Mouse (Mus musculus): ENCODE data around the gene Cd72. TPM values are rescaled to one million over a fixed set of nuclear protein-coding genes. Genes with fewer than 3 reads are reported as not detected.
"Not testable (repeated sequence)": the region's sequence is repeated elsewhere in the genome, so short reads cannot be mapped to it uniquely, and the experiment has no call there.

The Cd72 gene
- polyA plus RNA-seq, 1 experiment from 2014 or later: 0.94 TPM

GRCm38 (mm10) chr4:43492821-43493185 is 38.4 kb upstream of the Cd72 start, which contains the start of gene Ccdc107:
Gene Ccdc107, plus strand, starts transcription at chr4:43492900.
- Histone ChIP-seq H3K36me3 (replicated peaks) (peaks cover 27% of the 10 kb centered on the region), H3K4me1 (replicated peaks) (peaks cover 64% of the 10 kb centered on the region), H3K4me3 (replicated peaks) (peak within 1 kb of the TSS; percentile 82), H3K27me3 (no peaks in the 10 kb centered on the region), H3K9ac (peak within 1 kb of the TSS; percentile 85), H3K27ac (replicated peaks) (peak within 1 kb of the TSS; percentile 87), H3K4me2 (peak within 1 kb of the TSS; percentile 89), H3K9me3 (replicated peaks) (no peaks in the 10 kb centered on the region)
- WGBS (ENCODE audit: insufficient replicate concordance): under 1% methylated on average over 25 of the region's 25 CpGs
- ATAC-seq (ENCODE audit: insufficient read depth): peak; percentile 98

- Histone ChIP-seq H3K9ac (no peak overlapping the region), H3K4me1 (replicated peaks) (peaks cover 59% of the 10 kb centered on the region), H3K4me2 (peak overlapping the region; percentile 89), H3K9me3 (replicated peaks) (no peaks in the 10 kb centered on the region), H3K4me3 (replicated peaks) (peak overlapping the region; percentile 82), H3K27ac (replicated peaks) (peak overlapping the region; percentile 87), H3K27me3 (no peaks in the 10 kb centered on the region), H3K36me3 (replicated peaks) (peaks cover 21% of the 10 kb centered on the region)
- no peak; the same call in 1 of the 2 replicates for ATAC-seq (ENCODE audit: insufficient read depth)
- 40% methylated on average over 12 of the region's 12 CpGs for WGBS (ENCODE audit: insufficient replicate concordance)
Measured at GRCm38 (mm10) chr4:43492101-43492820, 37.8 kb upstream of the Cd72 start.

DNA sequence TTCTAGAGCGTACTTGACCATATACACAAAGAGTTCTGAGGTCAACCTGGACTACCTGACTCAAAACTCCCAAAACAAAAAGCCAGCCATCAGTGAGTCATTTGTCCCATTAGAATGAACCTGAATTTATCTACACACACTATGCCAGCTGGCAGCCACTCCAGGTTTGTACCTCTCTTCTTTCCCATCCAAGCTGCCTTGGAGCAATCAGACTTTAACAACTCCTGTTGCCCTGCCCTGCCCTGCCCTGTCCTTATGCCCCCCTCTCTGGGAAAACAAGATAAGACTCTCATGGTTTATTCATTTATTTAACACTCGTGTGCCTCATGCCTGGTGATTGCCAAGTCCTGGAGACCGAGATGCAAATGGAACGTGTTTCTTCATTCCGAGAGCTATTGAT is 36.4 kb upstream of the Cd72 start:
- Histone ChIP-seq H3K4me2 (0 out of 2 replicates have a peak overlapping the region, but pooled peaks have one; percentile 29), H3K4me3 (replicated peaks) (no peak overlapping the region), H3K27me3 (no peaks in the 10 kb centered on the region), H3K9ac (no peak overlapping the region), H3K4me1 (replicated peaks) (peaks cover 46% of the 10 kb centered on the region), H3K36me3 (replicated peaks) (peaks cover 7% of the 10 kb centered on the region), H3K9me3 (replicated peaks) (no peaks in the 10 kb centered on the region), H3K27ac (replicated peaks) (peak overlapping the region; percentile 29; the same call in 1 of the 2 replicates)
- ATAC-seq (ENCODE audit: insufficient read depth): no peak
- WGBS (ENCODE audit: insufficient replicate concordance): 46% methylated on average over 5 of the region's 5 CpGs

DNA sequence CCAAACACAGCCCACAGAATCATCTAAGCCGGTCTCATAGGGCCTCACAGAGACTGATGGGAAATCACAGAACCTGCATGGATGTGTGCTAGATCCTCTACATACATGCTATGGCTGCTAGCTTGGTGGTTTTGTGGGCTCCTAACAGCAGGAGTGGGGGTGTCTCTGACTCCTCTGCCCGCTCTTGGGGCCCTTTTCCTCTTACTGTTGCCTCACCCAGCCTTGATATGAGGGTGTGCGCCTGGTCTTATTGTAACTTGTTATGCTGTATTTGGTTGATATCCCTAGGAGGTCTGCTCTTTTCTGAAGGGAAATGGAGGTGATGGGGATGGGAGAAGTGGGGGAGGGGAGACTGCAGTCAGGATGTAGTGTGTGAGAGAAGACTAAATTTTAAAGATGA is 35.2 kb upstream of the Cd72 start:
- Histone ChIP-seq H3K4me1 (replicated peaks) (peaks cover 34% of the 10 kb centered on the region), H3K36me3 (replicated peaks) (no peaks in the 10 kb centered on the region), H3K9me3 (replicated peaks) (no peaks in the 10 kb centered on the region), H3K4me2 (no peak overlapping the region), H3K9ac (no peak overlapping the region), H3K27ac (replicated peaks) (no peak overlapping the region), H3K27me3 (no peaks in the 10 kb centered on the region), H3K4me3 (replicated peaks) (no peak overlapping the region)
- 71% methylated on average over 3 of the region's 3 CpGs for WGBS (ENCODE audit: insufficient replicate concordance)
- ATAC-seq (ENCODE audit: insufficient read depth): no peak

DNA sequence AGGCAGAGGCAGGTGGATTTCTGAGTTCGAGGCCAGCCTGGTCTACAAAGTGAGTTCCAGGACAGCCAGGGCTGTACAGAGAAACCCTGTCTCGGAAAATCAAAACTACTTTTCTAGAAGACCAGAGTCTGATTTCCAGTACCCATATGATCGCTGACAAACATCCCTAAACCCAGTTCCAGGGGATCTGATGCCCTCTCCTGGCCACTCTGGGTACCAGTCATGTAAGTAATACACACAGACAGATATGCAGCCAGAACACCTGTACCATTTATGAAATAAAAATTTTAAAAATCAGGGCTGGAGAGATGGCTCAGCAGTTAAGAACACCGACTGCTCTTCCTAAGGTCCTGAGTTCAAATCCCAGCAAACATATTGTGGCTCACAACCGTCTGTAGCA is 31.2 kb upstream of the Cd72 start:
- not testable (repeated sequence) for H3K4me2 ChIP-seq; H3K9me3 ChIP-seq (replicated peaks); H3K27me3 ChIP-seq; H3K4me1 ChIP-seq (replicated peaks); ATAC-seq (ENCODE audit: insufficient read depth); H3K36me3 ChIP-seq (replicated peaks); H3K27ac ChIP-seq (replicated peaks); H3K9ac ChIP-seq; H3K4me3 ChIP-seq (replicated peaks)
- 68% methylated on average over 5 of the region's 5 CpGs for WGBS (ENCODE audit: insufficient replicate concordance)

GRCm38 (mm10) chr4:43483535-43484091 is 29.2 kb upstream of the Cd72 start, which contains the start of gene Sit1:
Gene Sit1, minus strand, starts transcription at chr4:43483734.
- Histone ChIP-seq H3K9ac (no peak within 1 kb of the TSS), H3K9me3 (replicated peaks) (no peaks in the 10 kb centered on the region), H3K27ac (replicated peaks) (no peak within 1 kb of the TSS), H3K27me3 (peaks cover 8% of the 10 kb centered on the region; the same call in 1 of the 2 replicates), H3K4me3 (replicated peaks) (no peak within 1 kb of the TSS), H3K4me2 (no peak within 1 kb of the TSS), H3K36me3 (replicated peaks) (no peaks in the 10 kb centered on the region), H3K4me1 (replicated peaks) (peaks cover 7% of the 10 kb centered on the region)
- ATAC-seq (ENCODE audit: insufficient read depth): no peak
- 48% methylated on average over 12 of the region's 12 CpGs for WGBS (ENCODE audit: insufficient replicate concordance)

DNA sequence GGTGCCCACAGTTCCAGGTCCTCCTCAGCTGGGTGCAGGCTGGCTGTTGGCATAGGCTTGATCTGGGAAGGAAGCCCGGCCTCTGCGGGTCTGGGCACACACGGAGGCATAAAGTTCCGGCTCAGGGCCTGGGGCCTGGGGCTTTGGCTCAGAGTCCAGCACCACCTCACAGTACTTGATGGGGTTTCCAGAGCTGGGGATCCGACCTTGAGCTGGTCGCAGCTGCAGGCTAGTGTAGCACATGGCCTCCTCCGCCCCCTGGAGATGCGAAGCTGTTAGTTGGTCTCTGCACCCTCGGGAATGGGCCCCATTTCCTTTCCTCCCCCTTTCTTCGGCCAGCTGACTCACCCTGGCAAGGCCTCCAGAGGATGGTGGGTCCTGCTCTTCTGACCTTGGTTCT is 28.2 kb upstream of the Cd72 start:
- Histone ChIP-seq H3K36me3 (replicated peaks) (no peaks in the 10 kb centered on the region), H3K4me1 (replicated peaks) (peaks cover 14% of the 10 kb centered on the region), H3K27ac (replicated peaks) (no peak overlapping the region), H3K4me3 (replicated peaks) (no peak overlapping the region), H3K27me3 (peaks cover 8% of the 10 kb centered on the region; the same call in 1 of the 2 replicates), H3K9me3 (replicated peaks) (no peaks in the 10 kb centered on the region), H3K9ac (no peak overlapping the region), H3K4me2 (no peak overlapping the region)
- 54% methylated on average over 10 of the region's 10 CpGs for WGBS (ENCODE audit: insufficient replicate concordance)
- ATAC-seq (ENCODE audit: insufficient read depth): no peak

DNA sequence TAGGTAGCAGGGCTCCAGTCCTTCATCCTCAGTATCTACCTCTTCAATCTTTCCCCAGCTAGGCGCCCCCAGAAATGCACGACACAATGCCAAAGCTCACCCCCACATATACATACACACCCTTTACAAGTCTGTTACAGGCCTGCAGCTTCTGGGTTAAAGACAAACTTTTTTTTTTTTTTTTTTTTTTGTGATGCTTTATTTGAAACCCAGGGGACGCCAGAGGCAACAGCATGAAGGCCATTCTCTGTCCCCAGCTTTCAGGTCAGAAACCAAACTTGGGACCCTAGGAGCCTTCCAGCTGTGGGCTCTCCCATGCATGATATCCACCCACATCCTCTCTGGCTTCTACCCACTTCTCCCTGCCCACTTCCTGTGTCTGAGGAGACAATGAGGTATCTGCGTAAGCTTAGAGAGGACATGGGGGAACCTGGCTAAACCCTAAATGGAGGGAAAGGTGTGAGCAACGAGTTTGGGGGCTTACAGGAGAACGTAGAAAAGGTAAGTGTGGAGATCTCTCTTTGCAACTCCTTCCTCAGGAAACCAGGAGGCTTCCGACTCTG is 27.5 kb upstream of the Cd72 start:
- Histone ChIP-seq H3K9ac (no peak overlapping the region), H3K27ac (replicated peaks) (no peak overlapping the region), H3K9me3 (replicated peaks) (no peaks in the 10 kb centered on the region), H3K27me3 (peaks cover 8% of the 10 kb centered on the region; the same call in 1 of the 2 replicates), H3K4me2 (no peak overlapping the region), H3K4me1 (replicated peaks) (peaks cover 14% of the 10 kb centered on the region), H3K4me3 (replicated peaks) (no peak overlapping the region), H3K36me3 (replicated peaks) (no peaks in the 10 kb centered on the region)
- WGBS (ENCODE audit: insufficient replicate concordance): 35% methylated on average over 7 of the region's 7 CpGs
- no peak for ATAC-seq (ENCODE audit: insufficient read depth)

- Histone ChIP-seq H3K4me2 (no peak overlapping the region), H3K4me1 (replicated peaks) (peaks cover 14% of the 10 kb centered on the region), H3K4me3 (replicated peaks) (no peak overlapping the region), H3K27me3 (peaks cover 8% of the 10 kb centered on the region; the same call in 1 of the 2 replicates), H3K9me3 (replicated peaks) (no peaks in the 10 kb centered on the region), H3K36me3 (replicated peaks) (no peaks in the 10 kb centered on the region), H3K27ac (replicated peaks) (no peak overlapping the region), H3K9ac (no peak overlapping the region)
- 65% methylated on average over 5 of the region's 5 CpGs for WGBS (ENCODE audit: insufficient replicate concordance)
- ATAC-seq (ENCODE audit: insufficient read depth): no peak
Measured at GRCm38 (mm10) chr4:43480985-43481384, 26.6 kb upstream of the Cd72 start.

GRCm38 (mm10) chr4:43478906-43479832 is 24.7 kb upstream of the Cd72 start:
- Histone ChIP-seq H3K4me1 (replicated peaks) (peaks cover 14% of the 10 kb centered on the region), H3K4me3 (replicated peaks) (peak overlapping the region; percentile 57; the same call in 1 of the 2 replicates), H3K27ac (replicated peaks) (no peak overlapping the region), H3K9me3 (replicated peaks) (no peaks in the 10 kb centered on the region), H3K36me3 (replicated peaks) (no peaks in the 10 kb centered on the region), H3K9ac (no peak overlapping the region), H3K27me3 (peaks cover 8% of the 10 kb centered on the region; the same call in 1 of the 2 replicates), H3K4me2 (peak overlapping the region; percentile 72)
- no peak for ATAC-seq (ENCODE audit: insufficient read depth)
- 39% methylated on average over 24 of the region's 24 CpGs for WGBS (ENCODE audit: insufficient replicate concordance)

Data from liver, embryonic 15.5 days (tissue).